Mouse (Mus musculus) layer of hippocampus, postnatal 25 days (tissue): Measurements from ENCODE around the gene Atg16l1. TPM values are rescaled to one million over a fixed set of nuclear protein-coding genes. Genes with fewer than 3 reads are reported as not detected.
A peak's percentile ranks its signal among the peaks of the same experiment; 100 is the strongest.

Experiments used
- DNase-seq, 2 experiments: peaks; one replicate each; pipeline ENCODE4 v3.0.0; 2022; ENCODE audit warnings: mixed read lengths in 2 of 2, low spot score in 1 of 2; ENCODE audit errors: extremely low spot score in 1 of 2
- total RNA-seq, 2 experiments: library from RNA; stranded (reverse); gene quantifications; 2 replicates each; pipeline ENCODE4 v1.2.3; 2021

Gene Atg16l1
- total RNA-seq = 10 to 100 TPM; 51.5 to 70.2 TPM

GRCm38 (mm10) chr1:87755641-87756470 is at the start of gene Atg16l1:
TSS of gene Atg16l1 (plus strand) at chr1:87755870.
- peak; percentile 83 to 87 for DNase-seq

- no peak for DNase-seq
These were observed 49.3 kb upstream of the Atg16l1 start for GRCm38 (mm10) chr1:87706361-87706760.

GRCm38 (mm10) chr1:87709020-87709419 is 46.6 kb upstream of the Atg16l1 start:
- DNase-seq = no peak

- DNase-seq = no peak
These were observed 45.9 kb upstream of the Atg16l1 start for GRCm38 (mm10) chr1:87709661-87710270.

GRCm38 (mm10) chr1:87711938-87712613 is 43.6 kb upstream of the Atg16l1 start:
- DNase-seq = no peak

GRCm38 (mm10) chr1:87712614-87712971 is 43.1 kb upstream of the Atg16l1 start:
- no peak for DNase-seq

GRCm38 (mm10) chr1:87721382-87721781 is 34.3 kb upstream of the Atg16l1 start:
- peak; percentile 32 to 55 for DNase-seq

- no peak for DNase-seq
These were observed 33.6 kb upstream of the Atg16l1 start for GRCm38 (mm10) chr1:87722081-87722480.

- no peak for DNase-seq
These were observed 32.3 kb upstream of the Atg16l1 start for GRCm38 (mm10) chr1:87723351-87723750.

- DNase-seq = no peak
These were observed 26.6 kb upstream of the Atg16l1 start for GRCm38 (mm10) chr1:87729070-87729469.

- DNase-seq = no peak
These were observed 25.8 kb upstream of the Atg16l1 start for GRCm38 (mm10) chr1:87729850-87730249.

- DNase-seq = no peak
These were observed 25.4 kb upstream of the Atg16l1 start for GRCm38 (mm10) chr1:87730271-87730670.

GRCm38 (mm10) chr1:87733212-87733611 is 22.5 kb upstream of the Atg16l1 start:
- DNase-seq = no peak

- no peak for DNase-seq
These were observed 21.5 kb upstream of the Atg16l1 start for GRCm38 (mm10) chr1:87734153-87734552.

GRCm38 (mm10) chr1:87740584-87741290 is 14.9 kb upstream of the Atg16l1 start:
- DNase-seq = no peak

- no peak for DNase-seq
These were observed 6.2 kb upstream of the Atg16l1 start for GRCm38 (mm10) chr1:87749360-87749973.

- DNase-seq = no peak
These were observed 8.2 kb downstream of the Atg16l1 start for GRCm38 (mm10) chr1:87763821-87764220.

GRCm38 (mm10) chr1:87765741-87766140 is 10.1 kb downstream of the Atg16l1 start:
- no peak for DNase-seq

- DNase-seq = no peak
These were observed 10.6 kb downstream of the Atg16l1 start for GRCm38 (mm10) chr1:87766233-87766632.

- no peak for DNase-seq
These were observed 13.6 kb downstream of the Atg16l1 start for GRCm38 (mm10) chr1:87769263-87769662.
